Mouse (Mus musculus) embryo, embryonic 11 days (tissue): ENCODE measurements around the gene Nyx.
"Not testable (repeated sequence)": the region's sequence is repeated elsewhere in the genome, so short reads cannot be mapped to it uniquely, and the experiment has no call there.

ENCODE experiments used
- DNase-seq: peaks from one replicate; pipeline ENCODE4 v3.0.0-alpha.2; 2015

Gene Nyx

DNA sequence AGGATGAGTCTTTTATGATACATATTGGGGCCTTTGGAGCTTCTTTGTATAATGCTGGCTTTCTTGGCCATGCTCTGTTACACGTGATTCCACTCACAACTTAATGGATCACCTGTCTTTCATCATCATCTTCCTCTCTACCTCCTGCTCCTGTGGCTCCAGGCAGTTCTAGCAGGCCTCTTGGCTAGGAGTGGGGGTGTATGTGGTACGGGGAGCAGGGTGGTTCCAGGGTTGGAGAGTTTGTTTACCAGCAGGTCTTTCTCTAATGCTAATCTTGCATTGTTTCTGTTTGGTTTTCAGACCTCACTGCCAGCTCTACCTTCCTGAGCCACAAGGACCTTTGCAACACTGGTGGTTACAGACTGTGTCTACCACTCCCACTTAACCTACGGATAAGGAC, at the start of gene Nyx:
TSS of gene Nyx (plus strand) at position 301 of the 400 bp plus-strand sequence.
- no peak for DNase-seq

DNA sequence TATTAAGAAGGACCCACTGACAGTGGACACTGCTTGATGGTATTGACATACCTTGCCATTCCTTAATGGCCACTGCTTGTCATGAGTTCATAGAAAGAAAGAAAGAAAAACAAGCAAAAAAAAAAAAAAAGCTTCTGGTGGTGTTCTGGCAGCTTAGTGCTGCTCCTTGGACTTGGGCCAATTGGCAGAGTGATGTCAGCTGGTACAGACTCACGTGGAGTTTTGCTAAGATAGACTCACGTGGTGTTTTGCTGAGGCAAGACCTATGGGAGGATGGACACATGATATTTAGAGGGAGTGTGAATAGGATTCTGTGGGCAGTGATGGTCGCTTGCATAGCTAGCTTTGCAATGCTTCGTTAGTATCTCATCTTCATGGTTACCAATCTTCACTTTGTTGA, 43.9 kb upstream of the Nyx start:
- no peak for DNase-seq

DNA sequence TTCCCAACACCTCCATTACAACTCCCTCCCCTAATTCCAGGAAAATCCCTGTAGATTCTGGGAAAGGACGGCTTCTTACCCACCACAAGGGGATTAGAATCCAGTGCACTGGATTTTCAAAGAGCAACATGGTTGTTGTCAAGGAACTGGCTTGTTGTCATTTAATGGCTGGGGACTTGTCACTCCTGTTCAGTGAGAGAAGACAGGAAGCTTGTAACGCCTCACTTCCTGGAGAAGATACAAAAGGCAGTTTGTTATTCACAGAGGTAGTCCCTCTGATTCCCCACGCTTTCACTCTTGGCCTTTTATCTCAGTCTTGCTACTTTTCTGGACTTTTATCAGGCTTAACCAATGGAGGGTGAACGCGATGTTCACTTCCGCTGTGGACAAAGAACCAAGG, 34.5 kb upstream of the Nyx start:
- no peak for DNase-seq

DNA sequence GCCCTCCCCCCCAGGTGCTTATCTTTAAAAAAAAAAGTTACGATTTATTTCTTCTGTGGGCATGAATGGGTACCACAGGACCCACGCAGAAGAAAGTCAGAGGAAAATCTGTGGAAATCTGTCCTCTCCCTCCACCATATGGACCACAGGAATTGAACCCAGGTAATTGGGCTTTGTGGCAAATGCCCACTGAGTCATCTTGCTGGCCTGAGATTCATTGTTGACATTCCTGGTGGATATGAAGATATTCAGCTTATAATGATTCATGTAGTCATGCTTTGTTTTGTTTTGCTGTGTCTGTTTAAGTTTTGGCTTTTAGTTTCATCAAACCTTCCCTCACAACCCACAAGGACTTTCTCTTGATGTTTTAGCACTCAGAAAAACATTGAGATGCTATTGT, 29.9 kb upstream of the Nyx start:
- not testable (repeated sequence) for DNase-seq

DNA sequence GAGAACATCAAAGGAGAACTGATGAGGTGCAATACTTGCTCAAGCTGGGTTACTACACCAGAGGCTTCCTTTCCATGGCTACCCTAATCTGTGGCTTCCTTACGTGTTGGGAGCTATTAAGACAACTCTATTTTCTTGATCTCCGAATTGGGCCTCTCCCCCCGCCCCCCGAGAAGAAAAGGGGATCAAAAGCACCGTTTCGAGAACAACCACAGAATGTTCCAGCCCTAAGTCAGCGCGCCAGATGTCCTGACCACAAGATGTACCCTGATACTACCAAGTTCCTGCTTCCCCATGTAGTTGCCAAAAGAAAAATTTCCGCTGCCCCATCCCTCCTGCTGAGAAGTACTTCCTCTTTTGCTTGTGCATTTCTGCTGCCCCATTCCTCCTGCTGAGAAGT, 9.4 kb upstream of the Nyx start:
- not testable (repeated sequence) for DNase-seq

DNA sequence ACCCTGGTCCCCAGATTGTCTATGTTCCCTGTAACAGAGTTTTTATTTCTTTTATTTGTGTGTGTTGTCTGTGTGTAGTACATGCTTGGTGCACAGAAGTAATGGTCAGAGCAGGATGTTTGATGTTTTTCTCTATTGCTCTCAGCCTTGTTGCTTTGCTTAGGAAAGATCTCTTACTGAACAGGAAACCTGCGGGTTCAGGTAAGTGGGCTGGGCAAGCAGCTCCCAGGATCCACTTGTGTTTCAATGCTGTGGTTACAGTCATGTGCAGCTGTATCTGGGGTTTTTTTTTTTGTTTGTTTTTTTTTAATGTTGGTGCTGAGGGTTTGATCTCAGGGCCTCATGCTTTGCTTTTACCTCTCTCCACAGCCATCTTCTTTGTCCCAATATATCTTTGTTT, 7.1 kb upstream of the Nyx start:
- DNase-seq = no peak

DNA sequence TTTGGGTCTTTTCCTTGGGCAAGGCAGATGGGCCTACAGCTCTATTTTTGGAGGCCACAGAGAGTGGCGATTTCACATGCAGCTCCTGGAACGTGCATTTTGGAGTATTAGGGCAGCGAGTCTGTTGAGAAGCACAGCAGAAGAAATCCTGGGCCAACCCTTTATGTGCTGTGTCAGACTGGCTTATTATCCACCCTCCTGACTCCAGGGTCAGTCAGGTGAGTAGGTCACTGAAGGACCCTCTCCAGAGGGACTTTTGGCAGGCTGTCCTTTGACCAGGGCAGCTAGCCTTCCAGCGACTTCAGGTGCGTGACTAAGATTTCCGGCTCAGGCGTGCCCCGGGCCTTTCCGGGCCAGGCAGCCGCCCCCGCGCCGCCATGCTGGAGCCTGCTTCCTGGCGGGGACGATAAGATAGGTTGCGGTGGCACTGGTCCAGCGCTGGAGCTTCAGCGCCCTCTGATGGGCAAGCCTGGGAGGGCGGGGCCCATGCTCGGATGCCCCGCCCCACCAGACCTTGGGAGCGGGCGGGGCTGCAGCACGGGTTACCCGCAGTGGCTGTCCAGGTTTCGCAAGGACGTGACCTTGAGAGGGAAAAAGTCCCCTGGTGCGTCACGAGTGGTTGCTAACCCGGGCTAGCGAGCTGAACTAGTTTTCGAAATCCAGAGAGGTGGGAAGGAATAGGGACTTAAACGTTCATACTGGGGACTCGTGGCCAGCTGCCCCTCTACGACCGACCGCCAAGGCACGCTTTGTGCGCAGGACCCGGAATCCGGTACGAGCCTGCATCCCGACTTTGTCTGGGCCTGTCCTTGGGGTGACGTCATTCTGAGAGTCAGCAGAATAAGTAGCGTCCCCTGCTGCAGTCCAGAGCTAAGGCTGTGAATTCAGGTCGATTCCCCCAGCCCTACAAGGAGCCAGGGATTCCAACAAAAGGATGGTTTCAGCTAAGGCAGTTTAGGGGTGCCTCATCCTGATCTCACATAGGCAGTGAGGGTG, 4.3 kb upstream of the Nyx start:
- DNase-seq = peak; percentile 91

DNA sequence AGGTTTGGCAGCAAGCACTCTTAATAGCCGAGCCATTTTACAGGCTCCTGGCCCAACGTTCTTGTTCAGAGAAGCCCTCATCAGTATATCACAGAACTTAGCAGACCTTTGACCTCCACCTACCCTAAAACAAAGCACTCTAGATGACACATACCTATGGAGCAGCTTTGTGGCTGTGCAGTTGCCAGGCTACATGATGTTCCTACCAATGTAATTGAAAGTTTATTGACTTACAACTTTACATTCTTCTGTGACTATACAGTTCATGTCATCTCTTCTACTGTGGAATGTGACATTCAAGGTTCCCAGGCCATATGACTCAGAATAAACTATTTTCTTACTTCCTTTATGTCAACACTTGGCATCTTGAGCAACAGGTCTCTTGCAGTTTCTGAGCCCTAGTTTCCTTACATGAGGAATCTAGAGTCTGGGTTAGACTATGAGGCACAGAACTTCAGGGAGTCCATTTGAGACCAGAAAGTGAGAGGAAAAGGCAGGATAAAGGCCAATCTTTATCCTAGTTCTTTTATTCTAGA, 2.9 kb upstream of the Nyx start:
- no peak for DNase-seq

DNA sequence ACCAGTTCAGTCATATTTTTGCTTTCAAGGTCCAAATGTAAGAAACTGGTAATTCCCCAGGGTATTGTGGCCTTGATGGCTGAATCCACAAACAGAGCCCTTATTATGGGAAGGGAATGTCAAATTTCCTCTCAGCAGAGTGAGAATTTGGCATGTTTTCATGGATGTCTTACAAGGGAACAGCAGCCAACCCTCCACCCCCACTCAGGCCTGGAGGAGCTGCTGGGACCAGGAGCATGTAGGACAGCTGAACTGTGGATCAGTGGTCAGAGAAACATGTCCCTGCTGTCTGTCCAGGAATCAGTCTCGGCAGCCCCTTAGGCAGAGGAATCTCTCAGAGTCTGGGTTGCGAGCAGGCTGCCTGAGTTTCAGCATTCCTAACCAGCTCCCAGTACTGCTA, 771 bp downstream of the Nyx start:
- DNase-seq = no peak

DNA sequence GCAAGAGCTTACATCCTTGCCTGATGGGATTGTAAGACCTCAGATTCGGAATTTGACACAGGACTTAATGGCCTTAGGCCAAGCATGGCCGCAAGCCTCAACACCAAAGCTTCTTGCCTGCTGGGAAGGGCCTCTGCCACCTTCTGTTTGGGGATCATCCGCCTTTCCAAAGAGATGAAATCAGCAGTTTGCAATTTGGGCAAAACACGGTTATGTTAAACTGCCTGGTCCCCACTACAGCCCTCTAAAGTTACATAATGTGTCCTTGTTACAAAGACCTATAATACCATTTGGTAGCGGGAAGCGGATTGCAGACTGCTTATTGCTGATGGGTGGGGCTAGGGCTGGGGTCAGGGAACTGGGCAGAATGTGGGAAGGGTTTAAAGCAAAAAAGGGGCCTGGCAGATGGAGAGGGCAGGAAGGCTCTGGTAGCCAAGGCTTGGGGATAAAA, 1.2 kb downstream of the Nyx start:
- DNase-seq = no peak

DNA sequence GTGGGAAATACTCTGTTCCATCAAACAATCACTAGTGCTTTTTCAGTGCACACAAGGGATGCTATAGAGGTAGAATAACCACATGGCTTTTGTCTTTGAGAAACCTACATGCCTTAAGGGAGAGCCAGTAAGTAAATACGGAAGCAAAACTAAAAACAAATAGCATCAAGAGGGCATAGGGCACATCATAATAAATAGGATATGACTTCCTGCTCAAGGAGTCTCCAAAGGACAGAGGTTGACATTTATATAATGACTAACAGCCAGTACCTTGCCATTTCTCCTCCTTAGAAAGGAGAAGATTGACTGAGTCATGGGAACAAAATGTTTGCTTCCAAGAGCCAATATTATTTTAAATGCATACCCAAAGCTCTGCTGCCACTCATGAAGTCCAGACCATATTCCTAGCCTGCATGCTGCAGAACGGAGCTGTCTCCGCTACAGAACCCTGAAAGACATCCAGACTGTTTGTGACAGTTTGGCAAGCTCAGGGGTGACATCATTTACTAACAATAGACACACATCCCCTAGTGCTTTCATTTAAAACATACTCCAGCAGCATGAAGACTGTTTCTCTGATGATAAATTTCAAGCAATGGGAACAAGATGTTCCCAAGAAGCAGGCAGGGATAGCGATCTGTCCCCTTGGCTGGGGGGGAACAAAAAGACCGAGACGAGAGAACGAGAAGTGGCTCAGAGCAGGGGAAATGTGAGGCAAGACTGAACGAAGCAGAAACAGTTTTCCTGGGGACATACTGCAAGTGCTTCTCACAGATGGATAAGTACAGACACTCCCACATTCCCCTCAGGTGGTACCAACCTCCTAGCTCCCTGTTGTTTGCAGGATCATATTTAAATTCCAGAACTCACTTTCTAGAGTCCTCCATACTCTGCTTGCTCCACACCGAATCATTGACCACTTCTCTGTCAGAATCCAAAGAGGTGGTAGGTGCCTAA, 3.5 kb downstream of the Nyx start:
- DNase-seq = no peak

DNA sequence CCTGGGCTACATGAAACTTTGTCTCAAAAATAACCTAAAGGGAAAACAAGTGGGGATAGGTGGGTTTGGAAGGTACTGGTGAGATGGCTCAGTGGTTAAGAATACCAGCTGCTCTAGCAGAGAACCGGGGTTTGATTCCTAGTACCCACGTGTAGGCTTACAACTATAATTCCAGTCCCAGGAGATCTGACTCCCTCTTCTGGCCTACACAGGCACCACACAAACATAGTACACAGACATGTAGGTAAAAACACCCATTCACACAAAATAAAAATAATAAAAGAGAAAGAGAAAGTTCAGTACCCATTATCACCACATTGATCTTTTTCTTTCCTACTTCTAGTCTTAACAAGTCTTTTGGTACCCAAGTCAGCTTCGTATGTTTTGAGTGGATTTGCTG, 6.0 kb downstream of the Nyx start:
- DNase-seq = no peak

DNA sequence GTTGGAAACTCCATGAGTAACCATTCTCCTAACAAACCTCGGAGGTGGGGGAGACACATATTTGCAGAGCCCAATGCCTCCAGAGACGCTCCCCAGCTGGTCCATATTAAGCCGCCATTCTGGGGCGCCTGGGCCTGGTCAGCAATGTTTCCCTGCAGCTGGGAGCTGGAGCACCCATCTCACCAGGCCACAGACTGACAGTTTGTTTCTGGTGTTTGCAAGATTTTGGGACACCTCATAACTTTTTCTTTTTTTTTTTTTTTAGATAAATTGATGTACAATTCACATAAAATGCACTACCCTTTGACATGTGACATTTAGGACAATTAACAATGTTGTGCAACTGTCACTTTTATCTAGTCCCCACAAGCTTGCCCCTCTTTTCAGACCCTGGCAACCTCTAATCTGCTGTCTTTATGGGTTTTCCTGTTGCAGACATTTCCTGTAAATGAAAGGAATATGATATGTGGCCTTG, 6.9 kb downstream of the Nyx start:
- no peak for DNase-seq

DNA sequence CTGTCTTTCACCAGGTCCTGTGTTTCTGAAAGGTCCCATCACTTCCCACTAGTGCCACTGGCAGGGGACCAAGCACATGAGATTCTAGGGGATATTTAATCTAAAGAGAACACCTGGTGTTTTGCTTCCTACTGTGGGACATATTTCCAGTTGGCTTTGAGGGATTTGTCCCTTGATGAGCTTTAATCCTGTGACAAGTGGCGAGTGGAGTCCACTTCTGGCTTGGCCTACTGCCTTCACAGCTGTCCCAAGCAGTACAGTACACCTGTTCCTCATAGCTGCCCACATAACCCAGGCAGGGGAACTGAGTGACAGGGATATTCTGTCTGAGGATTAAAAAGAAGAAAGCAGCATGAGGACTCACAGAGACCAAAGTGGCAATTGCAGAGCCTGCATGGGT, 9.5 kb downstream of the Nyx start:
- no peak for DNase-seq

DNA sequence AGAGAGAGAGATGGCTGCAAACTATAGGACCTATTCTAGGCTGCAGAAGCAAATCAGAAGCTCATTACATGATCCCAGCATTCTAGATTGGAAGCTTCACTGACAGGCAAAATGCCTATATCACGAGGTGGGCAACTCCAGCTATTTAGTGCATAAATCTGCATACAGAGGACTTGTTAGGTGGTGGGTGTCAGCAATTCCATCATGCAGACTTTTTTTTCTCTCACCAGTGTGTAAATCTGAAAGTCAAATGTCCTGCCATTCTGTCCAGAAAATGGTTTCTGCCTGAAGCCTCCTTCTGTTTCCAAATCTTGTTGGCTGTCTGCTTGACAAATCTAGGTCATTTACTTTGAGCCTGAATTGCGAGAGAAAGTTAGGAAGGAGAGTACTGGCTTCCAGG, 11.7 kb downstream of the Nyx start:
- no peak for DNase-seq

DNA sequence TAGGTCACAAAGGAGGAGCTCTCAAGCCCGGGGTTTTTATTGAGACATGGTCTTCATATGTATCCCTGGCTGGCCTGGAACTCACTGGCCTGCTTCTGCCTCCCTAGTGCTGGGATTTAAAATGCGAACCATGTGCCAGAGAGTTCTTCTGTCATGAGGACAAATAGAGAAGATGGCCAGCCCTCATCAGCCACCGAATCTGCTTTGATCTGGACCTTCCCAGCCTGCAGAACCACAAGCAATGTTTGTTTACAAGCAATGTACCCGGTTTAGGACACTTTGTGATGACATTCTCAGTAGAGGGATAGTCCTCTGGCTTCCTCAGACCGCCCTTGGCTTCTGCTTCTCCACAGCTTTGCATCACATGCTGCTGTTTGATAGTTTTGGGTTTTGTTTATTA, 12.4 kb downstream of the Nyx start:
- no peak for DNase-seq

DNA sequence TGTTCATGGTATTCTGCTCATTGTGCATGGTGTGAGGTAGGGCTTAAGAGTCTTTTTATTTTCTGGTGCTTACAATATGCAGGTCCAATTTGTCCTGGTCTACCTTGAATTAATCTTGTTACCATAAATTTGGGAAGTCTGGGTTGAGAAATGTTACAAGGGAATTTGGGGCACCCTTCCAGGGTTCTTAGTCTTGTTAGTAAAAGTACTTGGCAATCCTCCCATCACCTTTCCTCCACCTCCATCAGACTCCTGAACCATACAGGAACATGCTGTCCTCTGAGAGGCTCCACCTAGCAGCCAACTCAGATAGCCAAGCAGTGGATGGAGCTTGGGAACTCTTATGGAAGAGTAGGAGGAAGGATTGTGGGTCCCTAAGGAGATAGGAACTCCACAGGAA, 13.7 kb downstream of the Nyx start:
- no peak for DNase-seq

DNA sequence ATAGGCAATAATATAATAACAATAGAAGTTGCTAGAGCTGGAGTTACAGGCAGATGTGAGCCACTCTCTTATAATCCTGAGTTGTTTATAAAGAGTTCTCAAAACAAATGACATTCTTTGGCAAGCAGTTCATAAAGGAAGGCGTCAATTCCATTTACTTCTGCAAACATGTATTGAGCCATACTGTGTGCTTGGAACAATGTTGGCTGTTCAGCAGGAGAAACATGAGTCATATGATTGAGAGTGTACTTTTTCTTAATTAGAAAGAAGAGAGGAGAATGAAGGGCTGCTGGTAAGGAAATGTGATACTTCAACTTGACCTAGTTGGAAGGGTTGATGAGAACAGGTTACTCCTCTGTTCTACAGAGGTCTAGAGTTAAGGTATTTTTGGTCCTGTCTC, 16.7 kb downstream of the Nyx start:
- no peak for DNase-seq

DNA sequence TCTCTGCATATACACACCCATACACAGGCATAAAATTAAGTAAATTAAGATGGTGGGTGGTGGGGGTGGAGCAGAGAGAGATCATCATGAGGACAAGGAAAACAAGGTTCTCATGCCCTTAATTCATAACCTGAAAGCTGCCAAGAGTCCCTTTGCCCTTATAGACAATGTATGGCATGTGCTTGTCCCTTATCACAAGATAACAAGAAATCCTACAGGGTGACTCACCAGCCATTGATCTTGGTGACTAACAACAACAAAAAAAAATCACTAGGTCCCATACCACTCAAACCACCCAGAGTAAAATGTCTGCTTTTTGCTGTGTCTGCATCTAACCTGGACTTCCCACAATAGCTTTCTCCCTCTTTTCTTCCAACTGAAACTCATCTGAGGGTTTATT, 18.5 kb downstream of the Nyx start:
- DNase-seq = no peak

DNA sequence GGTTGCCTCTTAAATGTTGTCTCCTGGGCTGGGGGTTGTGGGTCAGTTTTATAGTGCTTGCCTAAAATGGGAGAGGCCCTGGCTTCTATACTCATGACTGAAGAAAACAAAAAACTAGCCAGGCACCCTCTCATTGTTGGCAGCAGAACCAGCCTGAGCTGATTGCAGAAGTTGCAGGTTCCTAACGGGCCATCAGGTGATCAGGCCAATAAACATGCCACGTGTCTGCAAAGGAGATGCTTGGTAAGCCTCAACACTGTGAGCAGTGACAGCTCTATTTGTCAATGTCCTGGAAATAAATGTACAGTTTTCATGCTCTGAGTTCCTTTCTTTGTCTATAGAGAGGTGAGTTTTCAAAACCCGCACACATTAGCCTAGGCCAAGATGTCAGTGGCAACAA, 23.1 kb downstream of the Nyx start:
- DNase-seq = no peak

DNA sequence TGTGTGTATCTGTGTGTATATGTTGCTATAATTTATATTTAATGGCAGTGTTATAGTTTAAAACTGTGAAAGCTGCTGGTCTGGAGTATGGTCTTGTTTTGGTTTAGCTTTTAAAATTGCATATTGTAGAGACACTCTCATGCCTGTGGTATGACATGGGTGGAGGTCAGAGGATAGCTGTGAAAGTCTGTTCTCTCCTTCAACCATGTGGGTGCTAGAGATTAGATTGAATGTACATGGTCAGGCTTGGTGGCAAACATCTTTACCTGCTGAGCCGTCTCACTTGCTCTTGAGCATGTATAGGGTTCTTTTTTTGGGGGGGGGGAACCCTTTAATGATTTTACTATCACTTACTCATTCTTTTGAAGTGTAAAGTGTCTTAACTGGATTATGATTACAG, 23.9 kb downstream of the Nyx start:
- no peak for DNase-seq

DNA sequence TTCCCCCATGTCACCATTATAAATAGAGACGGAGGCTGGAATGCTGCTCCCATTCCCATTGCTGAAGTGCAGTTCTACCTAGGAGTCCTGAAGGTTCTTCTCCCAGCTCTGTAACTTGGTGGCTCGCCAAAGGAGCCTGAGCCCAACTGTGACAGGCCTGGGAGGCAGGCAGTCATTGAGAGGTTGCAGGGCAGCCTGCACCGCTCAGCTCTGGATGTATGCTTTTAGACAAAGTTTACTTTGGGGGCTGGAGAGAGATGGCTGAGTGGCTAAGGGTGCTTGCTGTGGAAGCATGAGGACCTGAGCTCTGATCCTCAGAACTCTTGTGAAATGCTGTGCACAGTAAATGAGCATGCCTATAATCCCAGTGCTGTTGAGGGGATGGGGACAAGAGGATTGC, 25.0 kb downstream of the Nyx start:
- no peak for DNase-seq

DNA sequence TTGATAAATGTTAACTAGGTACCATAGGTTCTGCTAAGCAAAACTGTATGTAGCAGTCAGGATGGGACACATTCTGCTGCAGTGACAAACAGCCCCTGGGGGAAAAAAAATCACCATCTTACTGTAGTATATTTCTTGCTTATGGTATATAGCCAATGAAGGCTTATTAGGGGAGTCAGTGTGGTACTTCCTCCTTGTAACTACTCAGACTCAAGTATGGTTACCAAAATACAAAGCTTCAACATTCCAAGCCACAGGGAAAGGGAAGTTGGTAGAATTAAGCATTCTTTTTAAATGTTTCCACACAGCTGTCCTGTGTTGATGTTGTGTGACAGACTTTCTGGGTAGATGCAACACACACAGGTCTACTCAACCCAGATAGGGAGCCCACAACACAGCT, 27.0 kb downstream of the Nyx start:
- no peak for DNase-seq
